Mouse (Mus musculus) frontal cortex, postnatal 36 days (tissue): ENCODE data around the gene Copg2.

ENCODE experiments used
- DNase-seq, 2 experiments: peaks; one replicate each; pipeline ENCODE4 v3.0.0; 2022; ENCODE audit warnings: low spot score in 2 of 2

The Copg2 gene

GRCm38 (mm10) chr6:30896195-30896985 lies at the start of gene Copg2:
TSS of gene Copg2 (minus strand) at chr6:30896794.
- DNase-seq, result peak; percentile 94 to 95

- no peak for DNase-seq
Observed at GRCm38 (mm10) chr6:30939264-30939663, 42.7 kb upstream of the Copg2 start.

- DNase-seq, result no peak
Observed at GRCm38 (mm10) chr6:30922821-30923220, 26.2 kb upstream of the Copg2 start.

GRCm38 (mm10) chr6:30921826-30922225 lies 25.2 kb upstream of the Copg2 start:
- DNase-seq, result no peak

DNA sequence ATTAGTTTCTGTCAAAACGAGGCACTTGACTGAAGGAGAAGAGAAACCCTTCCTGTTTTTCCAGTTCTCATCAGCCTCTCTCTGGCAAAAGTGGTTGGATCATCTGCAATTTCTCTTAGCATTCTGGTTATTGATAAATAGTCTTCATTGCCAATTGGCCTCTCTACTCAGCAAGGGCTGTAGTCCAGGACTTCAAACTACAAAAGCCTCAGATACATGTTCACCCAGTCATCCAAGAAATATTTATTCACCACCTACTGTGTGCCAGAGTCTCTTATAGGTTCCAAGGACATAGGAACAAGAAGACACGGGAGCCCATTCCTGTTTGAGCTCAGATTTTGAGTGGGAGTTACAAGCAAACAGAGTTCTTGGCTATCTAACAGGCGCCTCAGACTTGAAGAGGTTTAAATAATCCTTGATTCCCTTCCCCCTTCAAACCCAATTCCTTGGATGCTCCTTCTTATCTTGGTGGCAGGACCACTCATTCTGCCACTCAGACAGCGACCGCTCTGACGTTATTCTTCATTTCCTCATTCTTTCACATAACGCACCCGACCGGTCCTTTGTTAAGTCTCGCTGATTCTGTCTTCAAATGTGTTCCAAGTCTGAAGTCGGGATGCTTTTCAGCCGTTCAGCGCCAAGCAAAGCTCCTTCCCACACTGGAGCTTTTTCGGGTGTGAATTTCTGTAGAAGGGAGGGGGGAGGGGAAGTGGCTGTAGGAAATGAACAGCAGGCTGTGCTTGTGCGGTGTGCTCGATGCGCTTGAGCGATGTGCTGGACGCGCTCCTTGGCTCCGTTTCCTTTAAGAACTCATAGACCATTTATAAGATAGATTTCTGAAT lies 24.5 kb upstream of the Copg2 start:
- peak; percentile 48 to 55 for DNase-seq

- DNase-seq, result no peak
Observed at GRCm38 (mm10) chr6:30915473-30915872, 18.9 kb upstream of the Copg2 start, which contains the start of gene Tsga13. TSS of gene Tsga13 (minus strand) at chr6:30915573.

GRCm38 (mm10) chr6:30907970-30908369 lies 11.4 kb upstream of the Copg2 start:
- DNase-seq, result peak; percentile 68 to 77

GRCm38 (mm10) chr6:30904911-30905310 lies 8.3 kb upstream of the Copg2 start:
- no peak for DNase-seq

DNA sequence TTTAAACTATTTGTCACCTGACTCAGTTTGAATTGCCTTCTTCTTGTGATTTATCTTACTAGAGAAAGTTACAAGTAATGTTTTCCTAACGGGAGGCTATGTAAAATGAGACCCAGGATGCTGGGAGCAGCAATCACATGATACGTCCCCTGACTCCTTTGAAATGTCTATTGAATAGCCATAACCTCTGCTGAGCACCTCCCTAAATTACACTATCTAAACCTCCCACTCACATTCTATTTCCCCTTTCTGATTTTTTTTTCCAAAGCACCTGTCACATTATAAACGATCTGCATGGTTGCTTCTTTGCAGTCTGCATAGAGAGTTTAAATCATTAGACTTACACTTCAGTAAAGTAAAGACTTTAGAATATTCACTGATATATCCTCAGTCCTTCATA lies 7.4 kb upstream of the Copg2 start:
- DNase-seq, result no peak

GRCm38 (mm10) chr6:30897520-30897919 lies 926 bp upstream of the Copg2 start:
- DNase-seq, result no peak

DNA sequence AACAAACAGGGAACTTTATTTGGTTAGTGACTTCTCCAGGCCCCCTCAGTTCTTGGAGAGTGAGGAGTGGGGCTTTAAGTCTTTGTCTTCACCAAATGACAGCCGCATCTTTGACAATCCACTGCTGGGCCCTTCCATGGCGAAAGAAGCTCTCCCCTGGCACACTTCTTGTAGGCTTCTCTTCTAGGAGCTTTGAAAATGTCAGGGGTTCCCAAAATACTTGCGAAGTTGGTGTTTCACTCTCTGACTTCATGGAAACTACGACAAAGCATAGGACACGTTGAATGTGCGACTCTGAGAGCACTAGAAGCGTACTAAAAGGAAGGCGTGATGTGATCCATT lies 363 bp upstream of the Copg2 start:
- no peak for DNase-seq

DNA sequence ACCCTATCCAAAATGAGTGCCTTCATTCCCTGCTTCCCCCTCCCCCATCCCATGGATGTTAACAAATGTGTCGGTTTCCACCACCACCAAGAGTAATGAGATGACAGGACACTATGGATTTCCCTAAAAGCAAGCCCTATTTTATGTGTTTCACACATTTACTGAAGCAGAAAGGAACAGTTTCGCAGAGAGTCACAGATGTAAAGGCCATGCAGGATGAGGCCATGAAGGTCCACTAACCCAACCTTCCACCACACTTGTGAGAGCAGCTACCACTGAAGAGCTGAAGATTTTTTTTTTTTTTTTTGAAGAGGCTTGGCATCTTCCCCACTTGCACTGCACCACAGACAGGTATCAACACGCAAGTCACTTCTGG lies 787 bp downstream of the Copg2 start:
- peak; percentile 9 to 19 for DNase-seq

DNA sequence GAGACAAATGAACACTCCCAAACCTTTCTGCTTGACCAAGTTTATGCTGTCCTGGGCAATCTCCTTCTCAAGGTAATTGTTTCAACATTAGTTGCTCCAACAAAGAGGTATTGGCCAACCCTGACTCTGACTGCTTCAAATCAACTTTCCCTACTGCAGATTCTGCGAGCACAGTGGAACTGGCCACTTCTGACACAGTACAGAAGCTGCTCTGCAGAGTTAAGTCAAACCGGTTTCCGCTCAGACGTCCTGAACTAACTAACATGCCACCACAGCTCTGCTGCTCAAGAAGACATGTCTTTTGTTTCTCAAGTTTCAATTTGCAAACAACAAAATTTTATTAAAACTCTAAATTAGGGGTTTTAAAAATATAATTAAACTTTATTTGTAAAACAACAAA lies 3.5 kb downstream of the Copg2 start:
- DNase-seq, result no peak

DNA sequence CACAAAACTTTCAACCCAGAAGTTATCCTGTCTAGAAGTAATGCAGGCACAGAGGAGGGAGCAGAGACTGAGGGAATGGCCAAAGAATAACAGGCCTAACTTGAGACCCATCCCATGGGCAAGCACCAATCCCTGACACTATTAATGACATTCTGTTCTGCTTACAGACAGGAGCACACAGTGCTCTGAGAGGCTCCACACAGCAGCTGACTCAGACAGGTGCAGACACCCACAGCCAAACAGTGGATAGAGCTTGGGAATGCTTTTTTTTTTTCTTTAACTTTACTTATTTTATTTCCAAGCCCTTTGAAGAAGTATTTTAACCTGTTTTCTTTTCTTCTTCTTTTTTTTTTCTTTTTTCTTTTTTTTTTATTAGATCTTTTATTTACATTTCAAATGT lies 4.8 kb downstream of the Copg2 start:
- DNase-seq, result no peak

DNA sequence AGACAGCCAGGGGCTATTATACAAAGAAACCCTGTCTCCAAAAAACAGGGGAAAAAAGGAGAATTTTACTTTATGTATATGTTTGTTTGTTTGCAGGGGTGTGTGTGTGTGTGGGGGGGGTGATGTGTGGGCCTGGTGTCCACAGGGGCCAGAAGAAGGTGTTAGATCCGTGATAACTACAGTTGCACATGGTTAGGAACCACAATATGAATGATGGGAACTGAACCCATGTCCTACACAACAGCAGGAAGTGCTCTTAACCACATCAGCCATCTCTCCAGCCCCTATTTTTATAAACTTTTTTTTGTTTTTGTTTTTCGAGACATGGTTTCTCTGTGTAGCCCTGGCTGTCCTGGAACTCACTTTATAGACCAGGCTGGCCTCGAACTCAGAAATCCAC lies 11.7 kb downstream of the Copg2 start:
- no peak for DNase-seq

GRCm38 (mm10) chr6:30883491-30883890 lies 13.1 kb downstream of the Copg2 start:
- no peak for DNase-seq

DNA sequence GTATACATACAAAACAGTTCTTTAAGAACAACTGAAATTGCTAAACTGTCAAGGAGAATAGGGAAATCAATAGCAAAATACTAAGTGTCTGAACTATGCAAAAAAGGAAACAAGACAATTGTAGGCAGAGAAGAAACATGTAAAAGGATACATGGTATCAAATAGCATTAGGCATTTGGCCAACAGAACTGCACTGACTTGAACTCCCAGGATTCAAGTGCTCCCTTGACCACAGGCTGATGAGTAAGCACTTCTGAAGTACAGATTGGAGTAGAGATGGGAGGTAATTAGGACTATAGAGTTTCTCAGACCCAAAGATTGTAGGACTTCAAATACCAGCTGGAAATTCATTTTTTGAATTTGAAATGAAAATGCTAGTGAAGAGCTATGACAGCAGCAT lies 19.9 kb downstream of the Copg2 start:
- no peak for DNase-seq

DNA sequence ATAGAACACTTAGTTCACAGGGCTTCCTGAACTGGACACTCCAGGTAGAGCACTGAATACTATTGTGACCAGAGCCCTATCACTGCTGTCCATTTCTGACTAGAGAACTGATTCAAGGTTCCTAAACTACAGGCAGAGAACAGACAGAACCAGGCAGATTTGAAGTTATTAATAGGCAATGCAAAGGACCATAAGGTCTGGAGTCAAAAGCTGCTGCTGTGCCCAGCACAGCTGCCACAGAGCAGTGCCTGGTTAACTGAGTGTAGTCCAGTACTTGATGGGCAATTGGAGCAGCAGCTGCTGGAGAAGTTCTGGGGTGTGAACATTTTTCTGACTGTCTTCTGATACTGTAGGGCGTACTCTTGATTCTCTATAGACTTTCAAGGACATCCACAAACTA lies 30.1 kb downstream of the Copg2 start:
- DNase-seq, result no peak

- no peak for DNase-seq
Observed at GRCm38 (mm10) chr6:30865031-30865678, 31.4 kb downstream of the Copg2 start.

DNA sequence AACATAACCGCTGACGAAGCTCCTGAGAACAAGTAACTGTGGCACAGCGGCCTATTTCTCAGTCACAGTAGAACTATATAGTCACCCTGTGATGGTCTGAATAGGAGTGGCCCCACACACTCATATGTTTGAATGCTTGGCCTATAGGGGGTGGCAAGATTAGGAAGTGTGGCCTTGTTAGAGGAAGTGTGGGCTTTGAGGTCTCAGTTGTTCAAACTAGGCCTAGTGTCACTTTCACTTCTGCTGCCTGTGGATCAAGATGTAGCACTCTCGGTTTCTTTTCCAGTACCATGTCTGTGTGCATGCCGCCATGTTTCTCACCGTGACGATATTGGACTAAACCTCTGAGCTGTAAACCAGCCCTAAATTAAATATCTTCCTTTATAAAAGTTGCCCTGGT lies 40.6 kb downstream of the Copg2 start:
- no peak for DNase-seq

DNA sequence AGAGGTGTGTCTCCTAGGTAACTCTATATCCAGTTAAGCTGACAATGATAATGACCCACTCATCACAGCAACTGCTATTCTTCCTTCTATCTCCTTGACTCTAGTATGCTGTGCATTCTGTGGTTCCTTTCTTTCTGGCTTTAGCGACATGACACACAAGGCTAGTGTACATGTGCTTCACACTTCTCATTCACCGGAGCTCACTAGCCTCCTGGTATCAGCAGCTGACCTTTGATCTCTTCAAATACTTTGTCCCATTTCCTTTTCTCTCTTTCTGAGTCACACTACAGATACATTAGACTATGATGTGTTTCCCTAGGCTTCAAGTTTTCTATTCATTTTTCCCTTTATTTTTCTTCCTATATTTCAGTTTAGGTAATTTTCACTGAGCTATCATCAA lies 41.4 kb downstream of the Copg2 start:
- DNase-seq, result no peak

GRCm38 (mm10) chr6:30849818-30850217 lies 46.8 kb downstream of the Copg2 start:
- DNase-seq, result no peak

- DNase-seq, result no peak
Observed at GRCm38 (mm10) chr6:30832241-30832640, 64.4 kb downstream of the Copg2 start.
